ENCODE assay signal across 16 mouse cellular contexts in the genomic region with DNA sequence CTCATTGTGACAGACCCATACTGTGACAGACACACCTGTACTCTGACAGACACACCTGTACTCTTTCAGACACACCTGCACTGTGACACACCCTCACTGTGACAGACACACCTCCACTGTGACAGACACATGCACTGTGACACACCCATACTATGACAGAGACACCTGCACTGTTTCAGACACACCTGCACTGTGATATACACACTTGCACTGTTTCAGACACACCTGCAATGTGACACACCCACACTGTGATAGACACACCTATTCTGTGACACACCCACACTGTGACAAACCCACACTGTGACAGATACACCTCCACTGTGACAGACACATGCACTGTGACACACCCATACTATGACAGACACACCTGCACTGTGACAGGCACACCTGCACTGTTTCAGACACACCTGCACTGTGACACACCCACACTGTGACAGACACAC. TPM values are rescaled to one million over a fixed set of nuclear protein-coding genes. Genes with fewer than 3 reads are reported as not detected.
A peak's percentile ranks its signal among the peaks of the same experiment; 100 is the strongest.
DNase-seq lines count a peak whose midpoint lies in the region; ATAC-seq and TF ChIP-seq lines count a peak whose summit lies in the region.
"Had no signal": no experiment of that assay in that cellular context is flagged by ENCODE, and none has a peak within 500 bp of the region (broad histone marks: within the 10 kb centered on the region; RNA-seq: fewer than 3 reads in every experiment).

No protein-coding gene starts in this region.

- H3K4me1 ChIP-seq in forebrain, embryonic 13.5 days: no peaks in the 10 kb centered on the region
- H3K4me1 ChIP-seq in forebrain, postnatal 0 days (ENCODE audit: insufficient read depth): no peaks in the 10 kb centered on the region
- no peaks in the 10 kb centered on the region for H3K4me1 ChIP-seq in lung, embryonic 14.5 days (ENCODE audit: insufficient read depth)
- no peaks in the 10 kb centered on the region for H3K4me1 ChIP-seq in lung, adult 2 months (ENCODE audit: control insufficient read depth, insufficient read depth, low read length)
- H3K4me1 ChIP-seq in forebrain, embryonic 15.5 days: no peaks in the 10 kb centered on the region
- no peaks in the 10 kb centered on the region for H3K4me1 ChIP-seq in midbrain, embryonic 13.5 days (replicated peaks)
- H3K4me1 ChIP-seq: stomach, embryonic 15.5 days had no signal

- no peak for TF ChIP-seq POLR2A in lung, adult 2 months (IDR thresholded peaks at IDR 0.05; ENCODE audit: borderline replicate concordance, extremely low read depth, low read depth, low read length)

- no peak overlapping the region for H3K9ac ChIP-seq in forebrain, embryonic 13.5 days
- no peak overlapping the region for H3K9ac ChIP-seq in forebrain, postnatal 0 days
- no peak overlapping the region for H3K9ac ChIP-seq in lung, embryonic 14.5 days
- H3K9ac ChIP-seq in forebrain, embryonic 15.5 days (replicated peaks): no peak overlapping the region
- H3K9ac ChIP-seq in midbrain, embryonic 13.5 days (replicated peaks): no peak overlapping the region
- H3K9ac ChIP-seq: stomach, embryonic 15.5 days had no signal

- peak; percentile 41; the same call in 1 of the 2 replicates for ATAC-seq in forebrain, embryonic 13.5 days
- no peak for ATAC-seq in forebrain, postnatal 0 days
- ATAC-seq in lung, embryonic 14.5 days (ENCODE audit: insufficient read depth): peak; percentile 41; the same call in 1 of the 2 replicates
- peak; percentile 32; the same call in 1 of the 2 replicates for ATAC-seq in forebrain, embryonic 15.5 days (replicated peaks)
- peak; percentile 70 for ATAC-seq in midbrain, embryonic 13.5 days

- H3K4me3 ChIP-seq in forebrain, embryonic 13.5 days: no peak overlapping the region
- no peak overlapping the region for H3K4me3 ChIP-seq in forebrain, postnatal 0 days (ENCODE audit: low read depth, low read length)
- no peak overlapping the region for H3K4me3 ChIP-seq in lung, embryonic 14.5 days (ENCODE audit: low read depth, low read length)
- no peak overlapping the region for H3K4me3 ChIP-seq in lung, adult 2 months (replicated peaks; ENCODE audit: extremely low read depth, low read depth, low read length)
- H3K4me3 ChIP-seq in forebrain, embryonic 15.5 days: no peak overlapping the region
- H3K4me3 ChIP-seq in midbrain, embryonic 13.5 days (replicated peaks): no peak overlapping the region
- H3K4me3 ChIP-seq: erythroblast, embryonic 14.5 days; stomach, embryonic 15.5 days had no signal

- H3K27me3 ChIP-seq in forebrain, embryonic 13.5 days: no peaks in the 10 kb centered on the region
- H3K27me3 ChIP-seq in forebrain, postnatal 0 days (ENCODE audit: insufficient read depth, low read length): no peaks in the 10 kb centered on the region
- H3K27me3 ChIP-seq in lung, embryonic 14.5 days (ENCODE audit: insufficient read depth, low read length): no peaks in the 10 kb centered on the region
- no peaks in the 10 kb centered on the region for H3K27me3 ChIP-seq in forebrain, embryonic 15.5 days
- no peaks in the 10 kb centered on the region for H3K27me3 ChIP-seq in midbrain, embryonic 13.5 days
- H3K27me3 ChIP-seq: stomach, embryonic 15.5 days had no signal

- DNase-seq in forebrain, postnatal 0 days: no peak
- no peak for DNase-seq in lung, embryonic 14.5 days
- no peak for DNase-seq in lung, adult 2 months
- no peak for DNase-seq in spleen, adult 18-20 months
- no peak for DNase-seq in retina, postnatal 1 day
- DNase-seq: cerebellum, adult 2 months; gastrocnemius, postnatal 10 days; kidney, adult 8-10 months; liver had no signal

- no peak for TF ChIP-seq CTCF in forebrain, postnatal 0 days (IDR thresholded peaks at IDR 0.05; ENCODE audit: low read depth)
- TF ChIP-seq CTCF in lung, embryonic 14.5 days (IDR thresholded peaks at IDR 0.05; ENCODE audit: low read depth): no peak
- TF ChIP-seq CTCF in lung, adult 2 months (IDR thresholded peaks at IDR 0.05; ENCODE audit: insufficient read depth, low read length): no peak

- H3K27ac ChIP-seq in forebrain, embryonic 13.5 days: no peak overlapping the region
- H3K27ac ChIP-seq in forebrain, postnatal 0 days (ENCODE audit: low read depth, low read length): no peak overlapping the region
- H3K27ac ChIP-seq in lung, embryonic 14.5 days (ENCODE audit: low read depth): no peak overlapping the region
- H3K27ac ChIP-seq in forebrain, embryonic 15.5 days (replicated peaks): no peak overlapping the region
- H3K27ac ChIP-seq in midbrain, embryonic 13.5 days: no peak overlapping the region
- H3K27ac ChIP-seq: stomach, embryonic 15.5 days had no signal

- H3K9me3 ChIP-seq in forebrain, embryonic 13.5 days (replicated peaks): no peaks in the 10 kb centered on the region
- no peaks in the 10 kb centered on the region for H3K9me3 ChIP-seq in forebrain, postnatal 0 days (ENCODE audit: low read length)
- H3K9me3 ChIP-seq in lung, embryonic 14.5 days (ENCODE audit: low read depth, low read length): no peaks in the 10 kb centered on the region
- no peaks in the 10 kb centered on the region for H3K9me3 ChIP-seq in forebrain, embryonic 15.5 days
- no peaks in the 10 kb centered on the region for H3K9me3 ChIP-seq in midbrain, embryonic 13.5 days
- H3K9me3 ChIP-seq: stomach, embryonic 15.5 days had no signal

- H3K4me2 ChIP-seq in forebrain, embryonic 13.5 days: no peak overlapping the region
- H3K4me2 ChIP-seq in forebrain, postnatal 0 days (ENCODE audit: low read depth): no peak overlapping the region
- no peak overlapping the region for H3K4me2 ChIP-seq in lung, embryonic 14.5 days
- no peak overlapping the region for H3K4me2 ChIP-seq in forebrain, embryonic 15.5 days (replicated peaks)
- no peak overlapping the region for H3K4me2 ChIP-seq in midbrain, embryonic 13.5 days (replicated peaks)
- H3K4me2 ChIP-seq: stomach, embryonic 15.5 days had no signal

- no peaks in the 10 kb centered on the region for H3K36me3 ChIP-seq in forebrain, embryonic 13.5 days (ENCODE audit: poor library complexity, severe bottlenecking)
- H3K36me3 ChIP-seq in forebrain, postnatal 0 days (ENCODE audit: insufficient read depth): no peaks in the 10 kb centered on the region
- no peaks in the 10 kb centered on the region for H3K36me3 ChIP-seq in lung, embryonic 14.5 days (ENCODE audit: insufficient read depth)
- H3K36me3 ChIP-seq in forebrain, embryonic 15.5 days: no peaks in the 10 kb centered on the region
- no peaks in the 10 kb centered on the region for H3K36me3 ChIP-seq in midbrain, embryonic 13.5 days
- H3K36me3 ChIP-seq: stomach, embryonic 15.5 days had no signal

RNA-seq across cellular contexts. Expression of a gene that starts 48.9 kb away (rescaled TPM):
- 0.84 and 0.96 TPM in 2 replicates for polyA plus RNA-seq in forebrain, embryonic 13.5 days (2015; fragmentation: Nextera tagmentation; extraction: Ambion mirVana)
- total RNA-seq in forebrain, postnatal 0 days (2014; rRNA removed): 4.7 and 4.9 TPM in 2 replicates
- 0.44 and 1.2 TPM in 2 replicates for polyA plus RNA-seq in forebrain, postnatal 0 days (2015; fragmentation: Nextera tagmentation; extraction: Ambion mirVana)
- 6.2 and 7.4 TPM in 2 replicates for polyA plus RNA-seq in lung, embryonic 14.5 days (2014; fragmentation: Nextera tagmentation; extraction: Ambion mirVana)
- polyA plus RNA-seq in lung, adult 2 months (2012; rRNA removed): 22.7 and 25.8 TPM in 2 replicates
- 1.7 and 1.9 TPM in 2 replicates for polyA plus RNA-seq in forebrain, embryonic 15.5 days (2015; fragmentation: Nextera tagmentation; extraction: Ambion mirVana)
- 1.7 and 1.9 TPM in 2 replicates for polyA plus RNA-seq in midbrain, embryonic 13.5 days (2015; fragmentation: Nextera tagmentation; extraction: Ambion mirVana)
- total RNA-seq: megakaryocyte progenitor cell, adult 5-6 weeks had no signal
- polyA plus RNA-seq: C2C12; erythroblast, embryonic 14.5 days had no signal
